Mouse (Mus musculus) kidney, adult 8-10 months (tissue): ENCODE data around the gene Gpsm2.
"Not testable (repeated sequence)": the region's sequence is repeated elsewhere in the genome, so short reads cannot be mapped to it uniquely, and the experiment has no call there.

Experiments
- DNase-seq, 2 experiments: peaks; one replicate each; pipeline ENCODE4 v3.0.0; 2022

Gpsm2 gene

DNA sequence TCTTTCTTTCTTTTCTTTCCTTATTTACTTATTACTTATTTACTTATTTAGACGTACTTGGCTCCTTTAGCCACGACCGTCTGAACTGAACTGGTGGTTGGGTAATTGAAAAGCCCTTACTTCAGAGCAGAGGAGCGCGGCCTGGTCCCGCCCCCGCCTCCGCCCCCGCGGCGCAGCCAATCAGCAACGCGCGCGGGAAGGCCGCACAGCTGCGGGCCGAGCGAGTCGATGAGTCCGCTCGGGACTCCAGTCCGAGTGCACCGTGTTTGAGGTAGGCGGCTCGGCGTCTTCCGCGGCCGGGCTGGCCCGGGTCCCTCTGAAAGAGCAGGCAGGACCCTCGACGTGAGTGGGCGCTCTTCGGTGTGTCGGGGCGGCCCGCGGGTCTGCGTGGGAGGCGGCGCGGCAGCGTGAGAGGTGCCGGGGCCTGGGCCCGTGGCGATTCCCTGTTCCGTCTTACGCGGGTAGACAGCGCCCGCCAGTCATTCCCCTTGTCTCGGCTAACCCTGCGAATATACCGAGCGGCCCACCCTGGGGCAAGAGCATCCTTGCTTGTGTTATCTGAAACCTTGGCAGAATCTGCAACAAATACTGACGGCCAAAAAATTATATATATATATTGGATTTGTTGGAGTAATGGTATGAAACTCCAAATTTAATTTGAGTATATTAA lies 68.3 kb downstream of the Gpsm2 start, which contains the start of gene Clcc1:
Gene Clcc1, plus strand, starts transcription at position 204 of the 670 bp plus-strand sequence.
- DNase-seq = peak; percentile 95 to 96

DNA sequence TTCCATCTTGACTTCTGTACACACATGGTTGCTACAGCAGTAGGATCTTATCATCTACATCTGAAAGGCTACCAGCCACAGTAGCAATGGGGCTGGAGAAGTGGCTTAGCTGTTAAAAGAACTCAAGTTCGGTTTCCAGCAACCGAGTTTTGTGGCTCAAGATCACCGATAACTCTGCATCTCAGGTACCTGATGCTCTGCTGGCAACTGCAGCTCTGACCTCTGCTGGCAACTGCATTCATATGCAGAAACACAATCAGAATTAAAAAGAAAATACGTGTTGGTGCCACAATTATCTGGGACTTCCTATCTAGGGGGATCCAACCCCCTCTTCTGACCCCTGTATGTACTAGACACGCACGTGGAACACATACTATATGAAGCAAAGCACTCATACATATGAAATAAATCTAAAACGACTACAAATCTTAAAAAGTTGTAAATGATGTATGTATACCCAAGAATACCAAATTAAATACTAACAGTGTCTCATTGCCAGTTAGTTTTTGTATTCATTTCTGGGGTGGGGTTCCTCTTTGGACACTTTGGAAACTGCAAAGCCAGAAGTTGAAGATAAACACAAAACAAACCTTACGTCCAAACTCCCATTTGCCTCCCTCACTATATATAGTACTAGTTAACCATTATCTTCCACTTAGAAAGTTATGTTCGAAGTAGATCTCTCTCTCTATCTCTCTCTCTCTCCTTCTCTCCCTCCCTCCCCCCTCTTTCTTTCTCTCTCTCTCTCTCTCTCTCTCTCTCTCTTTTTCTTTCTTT lies 69.1 kb downstream of the Gpsm2 start:
- no peak for DNase-seq

DNA sequence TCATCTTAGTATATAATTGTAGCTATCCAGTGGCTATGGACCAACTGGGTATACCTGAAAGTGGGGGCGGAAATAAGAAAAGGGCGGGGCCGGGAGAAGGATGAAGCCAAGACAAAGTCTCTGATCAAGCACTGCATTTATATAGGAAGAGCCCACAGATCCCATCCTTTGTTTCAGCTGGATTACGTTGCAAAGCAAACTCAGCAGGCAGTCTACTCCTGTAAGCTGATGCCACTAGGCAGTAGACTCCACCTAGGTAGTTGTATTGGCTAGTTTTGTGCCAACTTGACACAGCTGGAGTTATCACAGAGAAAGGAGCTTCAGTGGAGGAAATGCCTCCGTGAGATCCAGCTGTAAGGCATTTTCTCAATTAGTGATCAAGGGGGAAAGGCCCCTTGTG lies 74.4 kb downstream of the Gpsm2 start:
- not testable (repeated sequence) for DNase-seq

DNA sequence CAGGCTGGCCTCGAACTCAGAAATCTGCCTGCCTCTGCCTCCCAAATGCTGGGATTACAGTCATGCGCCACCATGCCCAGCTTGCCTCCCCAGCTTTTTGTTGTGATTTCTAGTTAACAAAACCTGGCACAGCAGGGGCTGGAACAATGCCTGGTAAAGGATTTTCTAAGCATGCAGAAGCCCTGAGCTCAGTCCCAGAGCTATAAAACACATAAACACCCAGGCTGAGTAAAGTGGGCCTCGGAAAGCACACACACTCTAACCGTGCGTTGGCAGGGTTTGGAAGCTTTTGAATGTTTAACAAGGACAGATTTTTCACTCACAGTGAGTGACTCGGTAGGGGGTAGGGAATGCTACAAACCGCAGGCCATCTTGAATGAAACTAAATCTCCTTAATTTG lies 76.1 kb downstream of the Gpsm2 start:
- DNase-seq = no peak

DNA sequence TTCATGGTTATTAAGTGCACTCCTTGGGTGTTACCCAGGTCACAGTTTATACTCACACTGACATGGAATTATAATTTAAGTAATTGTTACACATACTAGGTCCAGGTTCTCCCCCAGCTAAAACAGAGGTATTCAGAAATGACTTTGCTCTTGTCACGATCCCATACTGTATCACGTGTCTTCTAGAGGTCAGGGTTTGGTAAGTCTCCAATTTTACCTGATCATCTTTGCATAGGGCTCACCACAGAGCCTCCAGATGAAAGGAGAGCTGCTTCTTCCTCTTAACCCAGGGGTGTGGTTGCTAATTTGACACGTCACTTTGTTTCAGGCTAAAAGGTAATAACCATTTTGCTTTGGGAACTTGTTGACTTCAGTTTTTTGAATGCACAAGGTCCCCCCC lies 77.3 kb downstream of the Gpsm2 start:
- DNase-seq = no peak

DNA sequence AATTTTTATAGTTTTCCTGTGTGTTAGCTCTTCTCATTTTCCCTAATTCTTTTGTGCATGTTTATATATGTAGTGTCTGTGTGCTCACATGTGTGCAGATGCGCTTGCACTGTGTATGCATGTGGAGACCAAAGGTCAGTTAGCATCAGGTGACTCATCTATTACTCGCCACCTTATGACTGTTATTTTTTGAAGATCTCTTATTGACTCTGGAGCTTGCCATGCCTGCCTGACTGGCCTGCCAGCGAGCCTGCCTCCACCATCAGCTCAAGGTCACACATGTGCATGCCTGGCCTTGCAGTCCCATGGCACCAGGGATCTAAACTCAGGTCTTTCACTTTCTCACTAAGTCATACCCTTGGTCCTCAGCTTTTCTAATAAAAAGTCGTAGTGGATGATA lies 81.1 kb downstream of the Gpsm2 start:
- DNase-seq = no peak

DNA sequence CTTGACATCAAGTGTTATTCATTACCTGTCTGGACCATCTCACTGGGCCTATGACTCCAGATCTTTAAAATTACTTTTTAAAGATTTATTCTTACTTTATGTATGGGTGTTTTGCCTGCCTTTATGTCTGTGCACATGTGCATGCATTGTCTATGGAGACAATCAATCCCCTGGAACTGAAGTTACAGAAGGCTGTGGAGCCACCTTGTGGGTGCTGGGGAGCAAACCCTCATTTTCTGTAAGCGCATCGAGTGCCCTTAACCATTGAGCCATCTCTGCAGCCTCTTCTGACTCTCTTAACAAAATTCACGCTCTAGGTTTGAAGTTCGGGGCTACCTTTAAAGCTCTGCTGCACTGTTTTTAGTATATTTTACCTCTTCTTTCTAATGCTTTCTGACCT lies 82.7 kb downstream of the Gpsm2 start:
- DNase-seq = no peak

DNA sequence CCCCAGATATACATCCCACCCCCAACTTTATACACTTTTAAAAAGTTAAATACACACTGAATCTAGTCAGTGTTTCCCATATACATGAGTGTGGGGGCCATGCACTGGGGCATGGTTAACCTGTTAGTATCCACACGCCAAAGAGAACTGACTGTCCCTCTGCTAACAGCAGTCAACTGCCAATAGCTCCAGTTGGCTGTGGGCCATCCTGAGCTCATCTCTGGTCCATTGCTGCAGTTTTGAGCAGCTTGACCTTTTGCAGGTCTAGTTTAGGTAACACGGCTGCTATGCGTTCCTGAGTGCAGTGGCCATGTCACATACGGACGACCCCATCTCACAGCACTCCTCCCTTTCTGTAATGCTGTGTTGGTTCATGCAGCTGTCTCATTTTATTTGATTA lies 87.3 kb downstream of the Gpsm2 start:
- no peak for DNase-seq
